Mouse (Mus musculus): Measurements from ENCODE around the gene Bbs5.

The Bbs5 gene

GRCm38 (mm10) chr2:69644968-69645617 is 1.9 kb upstream of the Bbs5 start:
- Histone ChIP-seq H3K27me3 (ENCODE audit: insufficient read depth, low read length) (0 out of 2 replicates have a peak, but pooled peaks cover 10% of the 10 kb centered on the region), H3K4me3 (replicated peaks; ENCODE audit: low read length) (no peak overlapping the region), H3K36me3 (ENCODE audit: insufficient read depth, low read length) (no peaks in the 10 kb centered on the region), H3K9me3 (ENCODE audit: low read length) (no peaks in the 10 kb centered on the region), H3K4me1 (replicated peaks; ENCODE audit: low read depth, low read length) (peaks cover 20% of the 10 kb centered on the region)
- TF ChIP-seq NANOG (IDR thresholded peaks at IDR 0.05; ENCODE audit: borderline replicate concordance, low read length) (no peak), CTCF (conservative IDR thresholded peaks at IDR 0.05; ENCODE audit: low read length) (no peak), POU5F1 (IDR thresholded peaks at IDR 0.05; ENCODE audit: borderline replicate concordance, low read length) (no peak)

- Histone ChIP-seq H3K27me3 (ENCODE audit: insufficient read depth, low read length) (0 out of 2 replicates have a peak, but pooled peaks cover 5% of the 10 kb centered on the region), H3K36me3 (ENCODE audit: insufficient read depth, low read length) (peaks cover 6% of the 10 kb centered on the region; the same call in 1 of the 2 replicates), H3K4me3 (replicated peaks; ENCODE audit: low read length) (no peak overlapping the region), H3K9me3 (ENCODE audit: low read length) (no peaks in the 10 kb centered on the region), H3K4me1 (replicated peaks; ENCODE audit: low read depth, low read length) (peaks cover 13% of the 10 kb centered on the region)
- TF ChIP-seq NANOG (IDR thresholded peaks at IDR 0.05; ENCODE audit: borderline replicate concordance, low read length) (no peak), POU5F1 (IDR thresholded peaks at IDR 0.05; ENCODE audit: borderline replicate concordance, low read length) (no peak), CTCF (conservative IDR thresholded peaks at IDR 0.05; ENCODE audit: low read length) (no peak)
Observed at GRCm38 (mm10) chr2:69649716-69650115, 2.7 kb downstream of the Bbs5 start.

- no peak overlapping the region for H3K4me3 ChIP-seq (replicated peaks; ENCODE audit: low read length)
- H3K4me1 ChIP-seq (replicated peaks; ENCODE audit: low read depth, low read length): peaks cover 6% of the 10 kb centered on the region; the same call in 1 of the 2 replicates
- H3K27me3 ChIP-seq (ENCODE audit: insufficient read depth, low read length): no peaks in the 10 kb centered on the region
- H3K9me3 ChIP-seq (ENCODE audit: low read length): no peaks in the 10 kb centered on the region
- H3K36me3 ChIP-seq (ENCODE audit: insufficient read depth, low read length): peaks cover 36% of the 10 kb centered on the region
- TF ChIP-seq NANOG (IDR thresholded peaks at IDR 0.05; ENCODE audit: borderline replicate concordance, low read length): no peak
- TF ChIP-seq CTCF (conservative IDR thresholded peaks at IDR 0.05; ENCODE audit: low read length): no peak
- TF ChIP-seq POU5F1 (IDR thresholded peaks at IDR 0.05; ENCODE audit: borderline replicate concordance, low read length): no peak
Observed at GRCm38 (mm10) chr2:69659326-69659725, 12.4 kb downstream of the Bbs5 start.

- H3K4me1 ChIP-seq (replicated peaks; ENCODE audit: low read depth, low read length): peaks cover 6% of the 10 kb centered on the region; the same call in 1 of the 2 replicates
- TF ChIP-seq CTCF (conservative IDR thresholded peaks at IDR 0.05; ENCODE audit: low read length) (no peak), NANOG (IDR thresholded peaks at IDR 0.05; ENCODE audit: borderline replicate concordance, low read length) (no peak), POU5F1 (IDR thresholded peaks at IDR 0.05; ENCODE audit: borderline replicate concordance, low read length) (no peak)
- no peaks in the 10 kb centered on the region for H3K9me3 ChIP-seq (ENCODE audit: low read length)
- no peak overlapping the region for H3K4me3 ChIP-seq (replicated peaks; ENCODE audit: low read length)
- peaks cover 19% of the 10 kb centered on the region for H3K36me3 ChIP-seq (ENCODE audit: insufficient read depth, low read length)
- H3K27me3 ChIP-seq (ENCODE audit: insufficient read depth, low read length): no peaks in the 10 kb centered on the region
Observed at GRCm38 (mm10) chr2:69663827-69664476, 17.0 kb downstream of the Bbs5 start.

GRCm38 (mm10) chr2:69667656-69668055 is 20.7 kb downstream of the Bbs5 start:
- Histone ChIP-seq H3K36me3 (ENCODE audit: insufficient read depth, low read length) (peaks cover 16% of the 10 kb centered on the region), H3K4me1 (replicated peaks; ENCODE audit: low read depth, low read length) (no peaks in the 10 kb centered on the region), H3K9me3 (ENCODE audit: low read length) (no peaks in the 10 kb centered on the region), H3K4me3 (replicated peaks; ENCODE audit: low read length) (no peak overlapping the region), H3K27me3 (ENCODE audit: insufficient read depth, low read length) (no peaks in the 10 kb centered on the region)
- TF ChIP-seq CTCF (conservative IDR thresholded peaks at IDR 0.05; ENCODE audit: low read length) (no peak), NANOG (IDR thresholded peaks at IDR 0.05; ENCODE audit: borderline replicate concordance, low read length) (no peak), POU5F1 (IDR thresholded peaks at IDR 0.05; ENCODE audit: borderline replicate concordance, low read length) (no peak)

GRCm38 (mm10) chr2:69668414-69668813 is 21.4 kb downstream of the Bbs5 start:
- H3K9me3 ChIP-seq (ENCODE audit: low read length): no peaks in the 10 kb centered on the region
- TF ChIP-seq NANOG (IDR thresholded peaks at IDR 0.05; ENCODE audit: borderline replicate concordance, low read length) (no peak), POU5F1 (IDR thresholded peaks at IDR 0.05; ENCODE audit: borderline replicate concordance, low read length) (no peak), CTCF (conservative IDR thresholded peaks at IDR 0.05; ENCODE audit: low read length) (no peak)
- H3K27me3 ChIP-seq (ENCODE audit: insufficient read depth, low read length): no peaks in the 10 kb centered on the region
- H3K4me1 ChIP-seq (replicated peaks; ENCODE audit: low read depth, low read length): no peaks in the 10 kb centered on the region
- peaks cover 10% of the 10 kb centered on the region for H3K36me3 ChIP-seq (ENCODE audit: insufficient read depth, low read length)
- no peak overlapping the region for H3K4me3 ChIP-seq (replicated peaks; ENCODE audit: low read length)

GRCm38 (mm10) chr2:69669853-69670252 is 22.9 kb downstream of the Bbs5 start, which contains the start of gene Klhl41:
Gene Klhl41 (plus strand): TSS chr2:69670120.
- H3K4me1 ChIP-seq (replicated peaks; ENCODE audit: low read depth, low read length): no peaks in the 10 kb centered on the region
- no peak within 1 kb of the TSS for H3K4me3 ChIP-seq (replicated peaks; ENCODE audit: low read length)
- no peaks in the 10 kb centered on the region for H3K36me3 ChIP-seq (ENCODE audit: insufficient read depth, low read length)
- no peaks in the 10 kb centered on the region for H3K27me3 ChIP-seq (ENCODE audit: insufficient read depth, low read length)
- TF ChIP-seq CTCF (conservative IDR thresholded peaks at IDR 0.05; ENCODE audit: low read length) (no peak), NANOG (IDR thresholded peaks at IDR 0.05; ENCODE audit: borderline replicate concordance, low read length) (no peak), POU5F1 (IDR thresholded peaks at IDR 0.05; ENCODE audit: borderline replicate concordance, low read length) (no peak)
- H3K9me3 ChIP-seq (ENCODE audit: low read length): no peaks in the 10 kb centered on the region

- Histone ChIP-seq H3K9me3 (ENCODE audit: low read length) (no peaks in the 10 kb centered on the region), H3K36me3 (ENCODE audit: insufficient read depth, low read length) (no peaks in the 10 kb centered on the region), H3K27me3 (ENCODE audit: insufficient read depth, low read length) (no peaks in the 10 kb centered on the region), H3K4me1 (replicated peaks; ENCODE audit: low read depth, low read length) (no peaks in the 10 kb centered on the region), H3K4me3 (replicated peaks; ENCODE audit: low read length) (no peak overlapping the region)
- TF ChIP-seq CTCF (conservative IDR thresholded peaks at IDR 0.05; ENCODE audit: low read length) (no peak), NANOG (IDR thresholded peaks at IDR 0.05; ENCODE audit: borderline replicate concordance, low read length) (no peak), POU5F1 (IDR thresholded peaks at IDR 0.05; ENCODE audit: borderline replicate concordance, low read length) (no peak)
Observed at GRCm38 (mm10) chr2:69673723-69674122, 26.8 kb downstream of the Bbs5 start.

Data from E14TG2a.4 (cell line).